Mouse (Mus musculus): ENCODE results near the gene Sinhcaf.
"Not testable (repeated sequence)": the region's sequence is repeated elsewhere in the genome, so short reads cannot be mapped to it uniquely, and the experiment has no call there.

Sinhcaf gene

DNA sequence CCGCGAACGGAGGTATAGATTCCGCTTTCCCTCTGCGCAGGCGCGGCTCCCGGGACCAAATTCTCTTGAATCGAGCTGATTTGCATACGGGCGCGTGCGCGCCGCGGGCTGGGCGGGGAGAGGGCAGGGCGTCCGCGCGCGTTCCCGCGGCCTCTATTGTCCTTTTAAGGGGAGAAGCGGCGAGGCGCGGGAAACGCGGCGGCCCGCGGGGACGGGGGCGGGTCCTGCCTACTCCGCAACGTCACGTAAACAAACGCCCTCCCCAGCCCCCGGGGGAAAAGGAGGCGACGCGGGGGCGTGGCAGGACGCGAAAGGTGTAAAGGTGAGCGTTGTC lies at the start of gene Sinhcaf:
Sinhcaf (minus strand) TSS at position 59 of the 334 bp plus-strand sequence.
- DNase-seq (ENCODE audit: low spot score in 2 of 2) = peak; percentile 97

DNA sequence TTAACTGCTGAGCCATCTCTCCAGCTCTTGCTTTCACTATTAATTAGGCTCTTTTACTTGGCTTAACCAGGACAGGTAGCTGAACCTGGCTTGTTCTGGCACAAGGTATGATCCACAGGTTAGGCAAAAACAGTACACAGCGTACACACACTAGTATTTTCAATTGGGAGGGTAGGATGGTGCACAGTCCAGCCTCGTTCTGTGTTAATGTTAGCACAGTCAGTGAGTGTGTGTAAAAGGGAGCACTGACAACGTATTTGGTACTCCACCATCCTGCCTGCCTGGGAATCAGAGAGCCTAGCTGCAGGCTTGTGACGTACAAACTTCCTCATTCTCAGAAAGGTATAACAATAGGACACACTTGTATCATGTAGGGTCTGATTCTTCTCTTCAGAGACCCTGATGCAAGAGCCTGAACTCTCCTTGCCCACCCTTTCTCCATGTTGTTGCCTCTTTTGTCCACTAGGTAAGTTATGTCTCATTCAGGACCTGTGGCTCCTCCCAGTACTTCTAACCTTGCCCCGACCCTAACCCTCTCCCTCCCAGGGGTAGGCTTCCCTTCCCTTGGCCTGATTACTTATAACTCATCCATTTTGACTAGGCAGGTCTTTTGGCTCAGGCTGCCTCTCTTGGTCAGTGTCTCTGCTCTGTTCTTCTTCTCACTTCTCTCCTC lies 48.2 kb upstream of the Sinhcaf start:
- DNase-seq (ENCODE audit: low spot score in 2 of 2) = no peak

DNA sequence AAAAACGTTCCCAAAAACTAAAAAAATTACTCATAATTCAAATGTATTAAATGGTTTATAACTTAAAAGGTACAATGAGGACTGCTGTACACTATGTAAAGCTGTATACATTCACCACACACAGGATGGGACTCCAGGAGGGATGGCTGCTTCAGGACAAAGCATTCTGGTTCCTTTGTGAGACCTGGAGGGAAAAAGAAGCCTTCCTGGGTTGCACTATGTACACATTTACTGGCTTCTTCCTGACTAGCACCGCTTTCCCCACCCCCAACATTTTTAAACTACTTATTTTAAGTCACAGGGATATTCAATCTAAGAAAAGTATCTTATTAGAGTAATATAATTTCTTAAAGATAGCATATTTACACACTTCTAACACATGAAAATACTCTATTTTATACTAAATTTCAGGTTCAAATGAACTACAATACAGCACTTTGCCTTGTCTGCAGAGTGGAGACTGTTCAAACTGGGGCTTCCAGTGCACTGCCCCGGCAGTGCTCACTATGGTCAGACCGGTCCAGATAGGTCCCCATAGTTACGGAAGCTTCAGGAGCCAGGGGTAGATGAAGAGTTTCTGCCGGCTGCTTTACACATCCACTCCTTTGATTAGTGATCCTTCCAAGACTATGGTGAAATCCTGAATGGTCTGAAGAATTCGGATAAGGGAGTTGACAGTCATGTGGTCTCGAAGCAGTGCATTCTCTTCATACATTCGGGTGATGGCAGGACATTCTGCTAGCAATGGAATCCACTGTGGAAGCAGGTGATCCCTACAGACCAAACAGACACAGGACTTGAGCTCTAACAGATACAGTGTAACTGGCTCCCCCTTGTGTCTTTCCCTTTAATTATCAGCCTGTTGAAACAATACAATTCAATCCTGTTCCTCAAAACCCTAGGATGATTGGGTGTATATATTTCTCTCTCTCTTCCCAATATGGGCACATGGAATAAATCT lies 47.1 kb upstream of the Sinhcaf start:
- DNase-seq (ENCODE audit: low spot score in 2 of 2) = no peak

DNA sequence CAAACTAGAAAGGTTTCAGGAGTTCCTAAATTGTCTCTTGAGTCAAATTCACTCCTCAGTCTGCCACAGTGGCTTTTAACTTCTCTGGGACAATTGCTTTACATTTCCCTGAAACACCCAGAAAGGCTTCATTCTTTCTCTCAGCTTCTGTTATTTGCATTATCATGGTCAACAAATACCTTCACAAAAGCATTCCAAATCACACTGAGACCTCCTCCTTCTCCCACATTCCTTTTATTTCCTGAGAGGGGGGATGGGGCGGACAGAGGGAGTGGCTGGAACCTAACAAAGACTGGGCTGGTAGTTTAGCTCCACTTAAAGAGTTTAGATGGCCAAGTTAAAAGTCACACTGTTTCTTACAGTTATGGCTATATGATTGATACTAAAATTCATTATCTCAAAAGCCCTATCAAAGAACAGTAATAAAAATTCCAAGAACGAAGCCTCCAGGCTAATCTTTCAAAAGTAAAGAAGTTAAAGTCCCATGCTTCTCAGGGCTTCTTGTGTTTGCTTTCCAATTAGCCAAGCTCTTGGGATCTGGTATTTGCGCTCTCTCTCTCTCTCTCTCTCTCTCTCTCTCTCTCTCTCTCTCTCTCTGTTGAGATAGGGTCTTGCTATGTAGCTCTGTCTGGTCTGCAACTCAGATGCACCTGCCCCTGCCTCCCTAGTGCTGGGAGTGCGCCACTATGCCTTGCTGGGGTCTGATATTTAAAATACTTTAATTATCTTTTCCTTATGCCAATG lies 46.3 kb upstream of the Sinhcaf start:
- DNase-seq (ENCODE audit: low spot score in 2 of 2) = no peak

DNA sequence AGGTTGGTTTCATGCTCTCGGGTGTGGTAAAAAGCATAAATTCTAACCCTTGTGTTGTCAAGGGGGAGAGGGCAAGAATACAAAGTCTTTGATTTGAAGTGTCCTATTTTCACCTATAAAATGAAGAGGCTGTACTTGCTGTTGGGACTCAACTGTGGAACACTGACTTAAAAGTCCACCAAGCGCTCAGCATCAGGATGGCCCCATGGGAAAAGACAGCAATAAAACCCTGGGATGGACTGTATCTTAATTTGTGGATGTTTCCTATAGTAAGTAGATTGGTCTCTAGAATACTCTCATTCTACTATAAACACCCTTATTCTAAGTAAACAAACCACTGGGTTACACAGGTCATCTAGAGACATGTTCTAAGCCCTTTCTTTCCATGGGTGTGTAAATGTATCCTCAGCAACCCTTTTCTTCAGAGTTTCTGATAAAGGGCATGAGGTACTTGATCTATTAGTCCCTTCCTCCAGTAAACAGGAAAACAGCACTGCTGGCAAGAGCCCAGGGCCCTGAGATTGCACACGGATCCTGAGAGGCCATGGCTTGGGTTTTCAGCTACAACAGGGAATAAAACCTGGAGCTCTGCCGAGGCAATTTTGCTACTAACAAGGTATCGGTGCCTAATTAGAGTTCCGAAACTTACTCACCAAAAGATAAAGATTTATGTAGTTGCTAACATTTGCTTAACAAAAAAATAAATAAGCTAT lies 45.5 kb upstream of the Sinhcaf start:
- no peak for DNase-seq (ENCODE audit: low spot score in 2 of 2)

DNA sequence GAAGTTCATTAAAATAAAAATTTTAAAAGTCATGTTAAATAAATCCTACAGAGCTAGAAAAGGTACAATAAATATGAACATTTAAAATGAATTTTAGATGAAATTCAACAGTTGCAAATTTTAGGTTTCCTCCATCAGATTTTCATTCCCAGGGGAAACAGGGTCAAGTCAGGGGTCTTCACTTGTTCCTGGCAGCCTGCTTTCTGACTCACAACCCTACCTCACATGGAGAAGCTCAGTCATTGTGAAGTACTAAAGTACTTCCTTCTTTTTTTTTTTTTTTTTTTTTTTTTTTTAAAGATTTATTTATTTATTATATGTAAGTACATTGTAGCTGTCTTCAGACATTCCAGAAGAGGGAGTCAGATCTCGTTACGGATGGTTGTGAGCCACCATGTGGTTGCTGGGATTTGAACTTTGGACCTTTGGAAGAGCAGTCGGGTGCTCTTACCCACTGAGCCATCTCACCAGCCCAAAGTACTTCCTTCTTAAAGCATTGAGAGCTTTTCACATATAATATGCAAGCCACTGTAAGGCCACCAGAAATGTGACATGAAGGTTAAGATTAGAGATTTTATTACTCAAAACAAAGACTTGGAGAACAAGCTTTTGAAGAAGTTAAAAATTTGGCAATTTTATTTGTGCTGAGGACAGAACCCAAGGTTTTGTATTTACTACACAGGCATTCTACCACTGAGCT lies 43.7 kb upstream of the Sinhcaf start:
- DNase-seq (ENCODE audit: low spot score in 2 of 2) = not testable (repeated sequence)

DNA sequence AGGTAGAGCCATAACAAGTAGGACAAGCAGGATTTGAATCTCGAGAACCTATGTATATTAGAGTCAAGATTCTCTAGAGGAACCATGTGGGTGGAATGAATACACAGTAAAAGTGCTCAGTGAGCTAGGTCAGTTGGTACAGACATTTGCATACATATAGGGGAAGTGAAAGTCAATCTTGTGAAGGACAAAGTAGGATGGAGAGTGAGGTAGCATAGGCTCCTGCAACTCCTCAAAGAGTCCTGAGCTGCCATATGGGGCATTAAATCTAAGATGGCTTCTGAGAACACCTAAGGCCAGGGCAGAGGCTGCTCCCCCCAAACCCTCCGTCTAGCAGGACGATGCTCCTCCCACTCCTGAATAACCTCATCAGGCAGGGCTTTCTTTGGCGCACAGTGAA lies 39.7 kb upstream of the Sinhcaf start:
- no peak for DNase-seq (ENCODE audit: low spot score in 2 of 2)

DNA sequence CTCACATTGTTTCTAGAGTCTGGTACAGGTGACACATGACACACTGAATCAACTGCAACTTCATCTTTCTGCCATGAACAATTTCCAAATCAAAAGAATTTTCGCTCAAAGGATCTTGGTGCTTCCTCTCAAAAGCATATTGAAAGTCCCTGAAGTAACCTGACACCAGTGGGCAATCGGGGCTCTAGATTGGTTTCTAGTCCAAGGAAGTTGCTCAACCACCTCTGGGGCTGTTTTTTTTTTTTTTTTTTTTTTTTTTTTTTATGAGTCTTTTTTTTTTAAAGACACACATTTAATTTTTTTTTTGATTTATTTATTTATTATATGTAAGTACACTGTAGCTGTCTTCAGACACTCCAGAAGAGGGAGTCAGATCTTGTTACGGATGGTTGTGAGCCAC lies 34.2 kb upstream of the Sinhcaf start:
- no peak for DNase-seq (ENCODE audit: low spot score in 2 of 2)

DNA sequence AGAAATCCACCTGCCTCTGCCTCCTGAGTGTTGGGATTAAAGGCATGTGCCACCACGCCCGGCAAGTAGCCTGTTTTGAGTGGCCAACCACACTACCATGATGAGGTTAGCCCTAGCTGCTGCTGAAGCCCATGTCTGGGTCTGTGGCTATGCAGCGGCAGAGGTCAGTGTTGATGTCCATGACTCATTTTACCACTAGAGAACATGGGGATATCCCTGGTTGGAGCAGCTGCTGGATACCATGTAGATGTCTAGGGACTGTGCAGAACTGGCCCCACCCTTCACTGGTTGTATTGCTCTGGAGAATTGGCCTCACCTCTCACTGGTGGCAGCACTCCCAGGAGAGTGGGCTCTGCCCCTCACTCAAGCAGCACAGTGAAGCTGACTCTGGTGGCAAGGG lies 28.8 kb upstream of the Sinhcaf start:
- DNase-seq (ENCODE audit: low spot score in 2 of 2) = no peak

DNA sequence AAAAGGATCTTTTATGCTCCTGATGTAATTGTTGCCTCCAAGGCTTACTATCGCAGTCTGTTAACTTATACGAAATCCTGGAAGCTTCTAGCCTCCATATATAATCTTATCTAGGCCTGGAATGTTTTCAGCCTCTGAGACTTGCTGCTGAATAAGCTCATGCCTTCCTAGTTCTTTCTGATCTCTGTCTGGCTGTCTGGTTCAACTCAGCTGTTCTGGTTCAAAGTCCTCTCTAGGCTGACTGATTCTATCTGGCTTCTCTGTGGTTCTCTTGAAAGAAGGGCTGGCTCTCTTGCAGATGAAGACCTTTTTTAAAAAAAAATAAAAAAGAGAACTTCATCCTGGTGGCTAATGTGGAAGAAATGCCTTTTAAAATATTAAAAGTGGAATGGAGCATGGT lies 26.6 kb upstream of the Sinhcaf start:
- DNase-seq (ENCODE audit: low spot score in 2 of 2) = no peak

DNA sequence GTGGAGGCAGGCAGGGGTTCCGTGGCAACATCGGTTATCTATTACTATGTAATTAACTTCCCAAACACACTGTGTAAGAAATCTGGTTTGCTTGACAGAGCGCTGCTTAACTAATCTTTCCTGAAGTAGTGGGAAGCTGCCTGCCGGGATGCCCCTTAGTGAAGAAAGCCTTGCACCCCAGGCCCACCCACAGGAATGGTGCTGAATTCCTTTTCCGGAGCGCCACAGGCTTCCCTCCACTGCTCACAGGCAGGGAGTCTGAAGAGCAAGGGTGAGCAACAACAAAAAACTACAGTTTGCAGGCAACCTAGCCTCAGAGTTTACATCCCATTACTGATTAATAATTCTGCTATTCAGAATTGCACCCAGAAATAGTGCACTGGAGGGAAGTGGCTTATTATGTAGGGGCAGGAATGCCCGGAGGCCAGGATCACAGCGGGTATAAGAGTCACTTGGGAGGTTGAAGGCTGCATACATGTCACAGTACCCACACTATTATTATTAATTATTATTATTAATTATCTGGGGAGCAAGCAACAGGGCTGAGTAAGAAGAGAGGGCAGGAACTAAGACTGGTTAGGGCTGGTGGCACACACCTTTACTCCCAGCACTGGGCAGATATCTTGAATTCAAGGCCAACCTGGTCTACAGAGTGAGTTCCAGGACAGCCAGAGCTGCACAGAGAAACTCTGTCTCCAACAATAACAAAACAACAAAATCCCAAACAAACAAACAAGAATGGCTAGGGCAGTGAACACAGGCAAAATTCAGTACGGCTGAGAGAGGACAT lies 26.0 kb upstream of the Sinhcaf start:
- no peak for DNase-seq (ENCODE audit: low spot score in 2 of 2)

DNA sequence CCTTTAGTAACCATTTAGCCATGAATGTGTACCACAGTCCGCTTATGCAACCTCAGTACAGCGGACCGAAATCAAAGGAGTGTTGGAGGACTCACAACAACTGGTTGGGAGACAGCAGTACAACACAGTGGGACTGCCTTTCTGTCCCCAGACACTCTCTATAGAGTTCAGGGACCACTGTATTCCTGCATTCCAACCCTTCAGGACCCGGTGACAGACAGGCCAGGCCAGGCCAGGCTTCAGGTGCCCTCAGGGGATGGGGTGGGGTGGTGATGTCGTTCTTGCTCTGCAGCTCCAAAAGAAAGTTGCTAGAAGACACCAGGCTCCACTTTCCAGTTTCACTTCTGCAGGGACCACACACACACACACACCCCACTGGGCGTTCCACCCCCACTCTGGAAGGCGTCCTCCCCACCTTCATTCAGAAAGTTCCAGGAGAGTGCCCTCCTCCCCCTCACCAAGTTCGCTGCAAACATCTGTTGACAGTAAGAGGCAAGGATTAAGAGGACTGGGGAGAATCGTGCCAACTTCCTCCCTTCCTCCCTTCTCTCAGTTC lies 25.2 kb upstream of the Sinhcaf start:
- no peak for DNase-seq (ENCODE audit: low spot score in 2 of 2)

DNA sequence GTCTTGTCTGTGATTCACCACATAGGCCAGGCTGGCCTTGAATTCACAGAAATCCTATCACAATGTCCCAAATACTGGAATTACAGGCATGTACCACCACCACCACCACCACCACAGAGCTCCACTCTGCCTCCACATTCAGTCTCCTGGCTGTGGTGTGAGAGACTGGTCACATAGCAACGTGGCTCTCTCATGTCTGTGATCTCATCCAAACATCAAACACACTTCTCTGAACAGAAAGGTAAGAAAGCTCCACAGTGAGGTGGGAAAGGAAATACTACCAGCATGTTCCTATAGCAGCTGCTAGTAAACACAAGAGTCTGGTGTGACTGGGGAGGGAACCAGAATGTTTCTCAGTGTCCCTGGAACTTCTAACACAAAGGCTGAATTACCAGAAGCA lies 15.0 kb upstream of the Sinhcaf start:
- no peak for DNase-seq (ENCODE audit: low spot score in 2 of 2)

DNA sequence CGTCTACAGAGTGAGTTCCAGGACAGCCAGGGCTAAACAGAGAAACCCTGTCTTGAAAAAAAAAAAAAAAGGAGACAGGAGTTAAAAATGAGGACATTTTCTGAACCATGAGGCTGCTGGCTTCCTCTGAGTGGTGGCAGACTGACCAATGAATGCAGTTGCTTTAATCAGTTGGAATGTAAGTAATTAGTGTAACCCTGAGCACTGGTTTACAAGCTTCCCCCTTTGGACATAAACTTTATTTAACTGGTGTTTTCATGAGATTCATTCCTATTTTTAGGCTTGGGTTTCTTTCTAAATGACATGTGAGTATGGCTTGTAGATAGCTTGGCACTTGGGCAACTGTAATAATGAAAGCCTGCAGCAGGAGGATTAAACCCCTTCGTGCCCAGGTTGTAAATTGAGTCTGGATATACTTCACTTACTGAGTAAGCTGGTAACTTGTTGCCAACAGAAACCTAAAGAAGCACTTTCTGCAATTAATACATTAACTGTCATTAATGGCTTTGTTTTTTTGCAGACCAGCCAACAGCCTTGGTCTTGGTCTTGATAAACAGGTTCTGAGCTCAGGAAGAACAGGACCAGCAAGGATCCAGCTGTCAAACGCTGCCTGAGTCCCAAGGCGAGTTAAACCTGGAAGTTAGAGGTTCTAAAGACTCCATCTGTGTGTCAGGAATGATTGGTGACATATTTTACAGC lies 13.4 kb upstream of the Sinhcaf start:
- no peak for DNase-seq (ENCODE audit: low spot score in 2 of 2)

DNA sequence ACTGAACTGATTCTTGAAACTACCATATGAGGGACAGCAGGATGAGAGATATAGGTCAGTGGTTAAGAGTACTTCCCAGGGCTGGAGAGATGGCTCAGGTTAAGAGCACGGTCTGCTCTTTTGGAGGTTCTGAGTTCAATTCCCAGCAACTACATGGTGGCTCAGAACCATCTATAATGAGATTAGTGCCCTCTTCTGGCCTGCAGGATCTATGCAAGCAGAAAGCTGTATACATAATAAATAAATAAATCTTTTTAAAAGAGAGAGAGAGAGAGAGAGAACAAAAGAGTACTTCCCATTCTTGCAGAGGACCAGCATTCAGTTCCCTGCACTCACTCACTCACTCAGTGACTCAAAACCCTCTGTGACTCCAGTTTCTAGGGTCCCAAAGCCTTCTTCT lies 12.4 kb upstream of the Sinhcaf start:
- no peak for DNase-seq (ENCODE audit: low spot score in 2 of 2)

DNA sequence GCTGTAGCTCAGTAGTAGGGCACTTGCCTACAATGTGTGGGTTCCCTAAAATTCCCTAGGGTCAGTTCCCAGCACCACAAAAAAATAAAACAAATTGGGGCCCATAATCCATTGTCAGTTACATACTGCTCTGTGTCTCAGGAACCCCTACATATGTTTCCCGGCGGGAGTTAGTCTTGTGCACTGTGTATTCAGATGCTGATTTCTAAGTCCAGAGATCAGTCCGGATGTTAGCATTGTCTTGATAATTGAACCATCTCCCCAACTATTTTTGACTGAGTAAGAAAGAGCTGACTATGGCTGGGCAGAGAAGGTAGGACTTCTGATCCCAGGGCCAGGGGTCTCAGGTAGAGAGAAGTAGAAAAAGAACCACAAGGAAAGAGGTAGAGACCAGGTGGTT lies 10.8 kb upstream of the Sinhcaf start:
- no peak for DNase-seq (ENCODE audit: low spot score in 2 of 2)

DNA sequence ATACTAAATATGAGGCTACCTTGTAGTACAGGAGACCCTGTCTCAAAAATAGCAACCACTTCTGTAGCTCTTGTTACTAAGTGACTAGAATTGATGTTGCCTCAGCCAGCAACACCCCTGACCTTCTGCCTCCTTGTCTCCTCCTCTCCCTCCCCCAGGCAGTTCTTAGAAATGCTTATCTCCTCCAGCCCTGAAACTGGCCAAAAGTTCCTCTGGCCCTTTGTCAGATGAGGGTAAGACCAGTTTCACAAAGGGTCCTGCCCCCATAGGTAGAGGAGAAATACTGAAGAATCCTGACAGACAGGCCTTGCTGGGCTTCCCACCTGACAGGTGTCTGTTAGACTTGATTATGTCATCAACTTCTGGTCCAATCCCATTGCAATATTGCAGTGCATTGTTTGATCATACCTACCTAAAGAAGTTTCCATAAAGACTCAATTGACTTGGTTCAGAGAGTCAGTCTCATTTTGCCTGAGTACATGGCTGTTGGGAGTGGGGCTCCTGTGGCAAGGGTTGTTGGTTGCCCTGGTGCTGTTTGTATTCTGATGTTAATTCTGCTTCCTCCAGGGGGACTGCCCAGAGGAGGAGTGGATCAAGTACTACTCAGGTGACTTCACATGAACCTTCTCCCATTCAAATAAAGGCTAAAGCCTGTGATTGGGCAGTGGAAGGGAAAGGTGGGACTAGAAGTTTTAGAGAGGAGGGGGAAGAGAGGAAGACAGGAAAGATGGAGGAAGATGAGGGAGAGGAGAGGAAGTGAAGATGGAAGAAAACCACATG lies 9.6 kb upstream of the Sinhcaf start:
- no peak for DNase-seq (ENCODE audit: low spot score in 2 of 2)

DNA sequence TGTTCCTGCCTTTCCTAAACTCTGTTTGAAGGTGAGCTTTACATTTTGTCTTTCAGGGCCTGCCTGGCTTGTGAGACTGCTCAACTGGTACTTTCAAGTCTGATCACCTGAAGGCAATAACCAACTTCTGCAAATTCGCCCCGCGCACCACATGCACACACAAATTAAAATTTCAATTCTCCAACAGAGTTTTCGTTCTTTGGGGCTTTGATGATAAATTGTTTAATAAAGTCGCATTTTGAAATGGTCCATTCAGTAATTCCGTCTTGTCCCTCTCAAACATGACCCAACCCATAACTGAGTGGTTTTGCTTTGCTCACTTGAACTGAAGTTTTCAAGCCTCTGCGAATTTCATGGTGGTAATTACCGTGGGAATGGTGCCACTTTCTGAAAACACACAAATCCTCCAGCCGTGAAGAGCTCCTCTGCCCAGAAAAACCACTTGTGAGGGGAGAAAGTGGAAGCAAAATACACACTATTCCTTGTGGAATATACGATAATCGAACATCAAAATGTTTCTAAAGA lies 676 bp upstream of the Sinhcaf start:
- no peak for DNase-seq (ENCODE audit: low spot score in 2 of 2)
